Mouse (Mus musculus): ENCODE data around the gene Nbl1. TPM values are rescaled to one million over a fixed set of nuclear protein-coding genes. Genes with fewer than 3 reads are reported as not detected.

Gene Nbl1
- polyA plus RNA-seq, 1 experiment from 2014 or later: 12.7 TPM

DNA sequence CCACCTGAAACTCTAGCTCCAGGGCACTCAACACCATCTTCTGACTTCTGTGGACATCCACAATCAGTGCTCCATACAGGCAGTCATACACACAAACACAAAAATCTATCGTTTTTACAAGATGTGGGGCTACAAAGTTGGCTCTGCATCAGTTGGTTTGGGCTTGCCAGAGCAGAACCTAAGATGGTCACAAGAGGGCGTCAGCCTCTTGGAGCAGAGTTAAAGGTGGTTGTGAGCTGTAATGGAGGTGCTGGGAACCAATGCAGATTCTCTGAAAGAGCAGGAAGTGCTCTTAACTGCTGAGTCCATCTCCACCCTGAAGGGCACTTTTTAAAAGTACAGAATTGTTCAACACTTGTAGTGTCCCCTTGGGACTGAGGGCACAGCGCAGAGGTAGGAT lies 33.7 kb upstream of the Nbl1 start:
- H3K4me2 ChIP-seq: no peak overlapping the region
- no peak overlapping the region for H3K4me3 ChIP-seq (ENCODE audit: low read depth, low read length)
- H3K27me3 ChIP-seq (ENCODE audit: control insufficient read depth, insufficient read depth, low read length): no peaks in the 10 kb centered on the region
- no peaks in the 10 kb centered on the region for H3K9me3 ChIP-seq (ENCODE audit: control insufficient read depth, low read length)
- DNase-seq (ENCODE audit: low spot score, missing footprints): no peak
- H3K4me1 ChIP-seq (ENCODE audit: control insufficient read depth, insufficient read depth, low read length): peaks cover 6% of the 10 kb centered on the region
- no peaks in the 10 kb centered on the region for H3K36me3 ChIP-seq (ENCODE audit: control insufficient read depth, insufficient read depth, low read length)
- WGBS: 85% methylated on average over 3 of the region's 3 CpGs
- no peak for ATAC-seq (ENCODE audit: low FRiP score)
- no peak overlapping the region for H3K27ac ChIP-seq (ENCODE audit: low read depth, low read length)
- no peak overlapping the region for H3K9ac ChIP-seq (ENCODE audit: low read length)

DNA sequence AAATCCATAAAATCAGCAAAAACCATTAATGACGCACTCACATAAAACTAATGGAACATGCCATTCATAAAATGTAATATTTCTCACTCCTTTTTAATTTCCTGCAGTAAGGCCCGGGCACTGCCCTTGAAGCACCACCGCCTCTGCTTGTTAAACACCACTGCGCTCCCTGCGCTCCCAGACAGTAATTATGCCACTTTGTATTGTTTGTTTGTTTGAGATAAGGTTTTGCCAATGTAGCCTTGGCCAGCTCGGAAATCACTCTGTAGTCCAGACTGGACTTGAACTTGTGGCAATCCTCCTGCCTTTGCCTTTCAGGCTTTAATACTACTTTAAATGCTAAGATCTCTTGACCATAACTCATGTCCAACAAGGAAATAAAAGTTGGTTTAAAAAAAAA lies 32.1 kb upstream of the Nbl1 start:
- Histone ChIP-seq H3K9ac (ENCODE audit: low read length) (no peak overlapping the region), H3K27me3 (ENCODE audit: control insufficient read depth, insufficient read depth, low read length) (no peaks in the 10 kb centered on the region), H3K36me3 (ENCODE audit: control insufficient read depth, insufficient read depth, low read length) (no peaks in the 10 kb centered on the region), H3K4me1 (ENCODE audit: control insufficient read depth, insufficient read depth, low read length) (peaks cover 4% of the 10 kb centered on the region), H3K4me3 (ENCODE audit: low read depth, low read length) (no peak overlapping the region), H3K9me3 (ENCODE audit: control insufficient read depth, low read length) (no peaks in the 10 kb centered on the region), H3K27ac (ENCODE audit: low read depth, low read length) (no peak overlapping the region), H3K4me2 (no peak overlapping the region)
- DNase-seq (ENCODE audit: low spot score, missing footprints) (no peak), ATAC-seq (ENCODE audit: low FRiP score) (no peak)
- WGBS: 96% methylated on average over 6 of the region's 6 CpGs

DNA sequence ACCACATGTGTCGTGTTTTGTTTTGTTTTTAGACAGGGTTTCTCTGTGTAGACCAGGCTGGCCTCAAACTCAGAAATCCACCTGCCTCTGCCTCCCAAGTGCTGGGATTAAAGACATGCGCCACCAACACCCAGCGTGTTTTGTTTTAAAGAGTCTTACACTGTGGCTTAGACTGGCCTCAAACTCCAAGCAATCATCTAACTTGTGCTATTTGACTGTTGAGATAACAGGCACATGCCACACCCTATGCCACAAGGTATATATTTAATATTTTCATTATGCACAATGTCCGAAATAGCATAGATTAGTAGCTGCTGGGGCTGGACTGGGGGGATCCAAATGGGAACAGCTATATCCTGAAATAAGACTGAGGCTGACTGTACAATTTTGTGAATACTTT lies 29.8 kb upstream of the Nbl1 start:
- DNase-seq (ENCODE audit: low spot score, missing footprints) (no peak), ATAC-seq (ENCODE audit: low FRiP score) (no peak)
- 87% methylated on average over 4 of the region's 4 CpGs for WGBS
- Histone ChIP-seq H3K4me3 (ENCODE audit: low read depth, low read length) (no peak overlapping the region), H3K9ac (ENCODE audit: low read length) (no peak overlapping the region), H3K4me2 (no peak overlapping the region), H3K36me3 (ENCODE audit: control insufficient read depth, insufficient read depth, low read length) (no peaks in the 10 kb centered on the region), H3K27me3 (ENCODE audit: control insufficient read depth, insufficient read depth, low read length) (no peaks in the 10 kb centered on the region), H3K27ac (ENCODE audit: low read depth, low read length) (no peak overlapping the region), H3K4me1 (ENCODE audit: control insufficient read depth, insufficient read depth, low read length) (no peaks in the 10 kb centered on the region), H3K9me3 (ENCODE audit: control insufficient read depth, low read length) (no peaks in the 10 kb centered on the region)

DNA sequence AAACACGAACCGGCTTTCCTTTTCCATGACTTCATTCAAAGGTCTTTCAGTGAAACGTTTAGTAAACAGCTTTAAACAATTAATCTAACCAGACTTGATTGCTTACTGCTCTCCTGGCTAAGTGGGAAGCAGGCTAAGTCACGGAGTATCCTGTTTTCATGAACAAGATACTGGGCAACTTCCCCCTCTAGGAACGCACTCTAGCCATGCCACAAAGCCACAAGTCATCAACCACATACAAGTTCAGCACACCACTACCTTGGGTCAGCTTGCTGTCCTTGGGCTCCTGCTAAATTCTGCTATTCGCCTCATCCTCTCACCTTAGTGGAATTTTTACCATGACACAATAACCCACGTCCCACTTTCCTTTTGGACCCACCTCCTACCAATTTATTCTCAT lies 28.2 kb upstream of the Nbl1 start:
- H3K4me2 ChIP-seq: no peak overlapping the region
- 86% methylated on average over 7 of the region's 7 CpGs for WGBS
- ATAC-seq (ENCODE audit: low FRiP score) (no peak), DNase-seq (ENCODE audit: low spot score, missing footprints) (no peak)
- no peaks in the 10 kb centered on the region for H3K36me3 ChIP-seq (ENCODE audit: control insufficient read depth, insufficient read depth, low read length)
- H3K4me3 ChIP-seq (ENCODE audit: low read depth, low read length): no peak overlapping the region
- H3K9me3 ChIP-seq (ENCODE audit: control insufficient read depth, low read length): no peaks in the 10 kb centered on the region
- H3K27ac ChIP-seq (ENCODE audit: low read depth, low read length): no peak overlapping the region
- no peaks in the 10 kb centered on the region for H3K4me1 ChIP-seq (ENCODE audit: control insufficient read depth, insufficient read depth, low read length)
- no peak overlapping the region for H3K9ac ChIP-seq (ENCODE audit: low read length)
- no peaks in the 10 kb centered on the region for H3K27me3 ChIP-seq (ENCODE audit: control insufficient read depth, insufficient read depth, low read length)

DNA sequence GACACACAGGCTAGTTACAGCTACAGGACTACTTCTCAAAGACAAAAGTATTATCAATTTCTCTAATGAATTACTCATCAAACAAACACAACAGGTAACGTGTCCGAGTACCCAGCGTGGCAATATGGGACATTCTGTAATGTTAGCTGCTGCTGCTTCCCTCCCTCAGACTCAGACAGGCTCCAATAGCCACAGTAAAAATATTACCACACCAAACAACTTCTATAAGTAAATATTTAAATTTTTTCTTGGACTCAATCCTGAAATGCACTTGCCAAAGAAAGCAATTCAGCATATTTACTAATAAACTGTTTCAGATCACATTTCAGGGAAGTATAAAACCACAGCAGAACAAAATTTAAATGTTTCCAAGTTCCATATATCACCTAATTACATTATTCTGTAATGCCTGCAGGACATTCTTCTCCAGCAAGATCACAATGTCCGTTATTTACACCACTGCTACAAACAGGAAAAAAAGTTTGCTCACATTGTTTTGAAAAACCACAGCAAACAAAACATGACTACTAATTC lies 27.6 kb upstream of the Nbl1 start:
- ATAC-seq (ENCODE audit: low FRiP score) (no peak), DNase-seq (ENCODE audit: low spot score, missing footprints) (no peak)
- no peak overlapping the region for H3K27ac ChIP-seq (ENCODE audit: low read depth, low read length)
- 93% methylated on average over 4 of the region's 4 CpGs for WGBS
- no peak overlapping the region for H3K4me3 ChIP-seq (ENCODE audit: low read depth, low read length)
- no peaks in the 10 kb centered on the region for H3K27me3 ChIP-seq (ENCODE audit: control insufficient read depth, insufficient read depth, low read length)
- no peaks in the 10 kb centered on the region for H3K4me1 ChIP-seq (ENCODE audit: control insufficient read depth, insufficient read depth, low read length)
- no peak overlapping the region for H3K9ac ChIP-seq (ENCODE audit: low read length)
- no peak overlapping the region for H3K4me2 ChIP-seq
- no peaks in the 10 kb centered on the region for H3K9me3 ChIP-seq (ENCODE audit: control insufficient read depth, low read length)
- no peaks in the 10 kb centered on the region for H3K36me3 ChIP-seq (ENCODE audit: control insufficient read depth, insufficient read depth, low read length)

DNA sequence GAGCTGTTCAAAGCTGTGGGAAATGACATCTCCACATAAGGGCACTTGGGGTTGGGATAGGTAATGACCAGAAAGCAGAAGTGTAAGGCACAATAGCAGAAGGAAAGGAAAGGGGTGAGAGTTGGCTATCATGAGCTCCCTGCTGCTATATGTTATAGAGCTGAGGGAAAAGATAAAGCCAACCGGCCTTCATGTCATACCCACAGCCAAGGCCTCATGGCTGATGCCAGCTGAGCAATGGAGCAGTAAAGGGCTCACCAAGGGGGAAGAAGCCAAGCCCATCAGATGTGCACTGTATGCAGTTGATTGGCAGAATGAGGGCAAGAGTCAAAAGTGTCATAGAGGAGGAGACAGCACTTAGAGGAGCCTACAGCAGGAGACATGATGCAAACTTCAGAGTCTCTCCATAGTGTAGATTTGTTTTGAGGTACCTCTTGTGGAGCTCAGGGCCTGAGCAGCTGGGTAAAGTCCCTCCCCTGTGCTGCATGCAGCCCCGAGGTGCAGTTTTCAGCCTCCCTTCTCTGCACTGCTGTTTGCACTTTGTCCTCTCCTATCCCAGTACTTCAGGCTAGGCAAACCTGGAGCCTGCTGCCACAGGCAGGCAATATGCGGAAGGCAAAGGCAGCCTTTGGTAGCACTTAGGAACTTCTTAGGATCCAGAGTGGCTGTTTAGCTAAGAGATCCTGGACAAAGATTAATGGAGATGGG lies 23.7 kb upstream of the Nbl1 start:
- Histone ChIP-seq H3K36me3 (ENCODE audit: control insufficient read depth, insufficient read depth, low read length) (no peaks in the 10 kb centered on the region), H3K27me3 (ENCODE audit: control insufficient read depth, insufficient read depth, low read length) (no peaks in the 10 kb centered on the region), H3K4me3 (ENCODE audit: low read depth, low read length) (no peak overlapping the region), H3K4me1 (ENCODE audit: control insufficient read depth, insufficient read depth, low read length) (no peaks in the 10 kb centered on the region), H3K9me3 (ENCODE audit: control insufficient read depth, low read length) (no peaks in the 10 kb centered on the region), H3K4me2 (no peak overlapping the region), H3K27ac (ENCODE audit: low read depth, low read length) (no peak overlapping the region), H3K9ac (ENCODE audit: low read length) (no peak overlapping the region)
- DNase-seq (ENCODE audit: low spot score, missing footprints) (no peak), ATAC-seq (ENCODE audit: low FRiP score) (no peak)
- WGBS: 87% methylated on average over 3 of the region's 3 CpGs

DNA sequence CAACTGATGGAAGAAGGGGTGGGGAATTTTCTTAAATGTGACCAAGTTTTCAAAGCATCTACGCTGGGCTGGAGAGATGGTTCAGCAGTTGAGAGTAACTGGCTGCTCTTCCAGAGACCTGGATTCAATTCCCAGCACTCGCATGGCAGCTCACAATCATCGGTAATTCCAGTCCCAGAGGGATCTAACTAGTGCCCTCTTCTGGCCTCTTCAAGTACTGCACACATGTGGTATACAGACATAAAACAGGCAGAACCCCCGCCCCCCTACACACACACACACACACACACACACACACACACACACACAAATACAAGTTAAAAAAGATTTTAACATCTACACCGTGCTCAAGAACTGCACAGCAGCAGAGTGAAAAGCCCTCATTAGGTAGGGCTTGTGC lies 22.9 kb upstream of the Nbl1 start:
- ATAC-seq (ENCODE audit: low FRiP score) (no peak), DNase-seq (ENCODE audit: low spot score, missing footprints) (no peak)
- Histone ChIP-seq H3K4me1 (ENCODE audit: control insufficient read depth, insufficient read depth, low read length) (no peaks in the 10 kb centered on the region), H3K36me3 (ENCODE audit: control insufficient read depth, insufficient read depth, low read length) (no peaks in the 10 kb centered on the region), H3K4me3 (ENCODE audit: low read depth, low read length) (no peak overlapping the region), H3K4me2 (no peak overlapping the region), H3K9ac (ENCODE audit: low read length) (no peak overlapping the region), H3K9me3 (ENCODE audit: control insufficient read depth, low read length) (no peaks in the 10 kb centered on the region), H3K27me3 (ENCODE audit: control insufficient read depth, insufficient read depth, low read length) (no peaks in the 10 kb centered on the region), H3K27ac (ENCODE audit: low read depth, low read length) (no peak overlapping the region)
- 90% methylated on average over 5 of the region's 5 CpGs for WGBS

DNA sequence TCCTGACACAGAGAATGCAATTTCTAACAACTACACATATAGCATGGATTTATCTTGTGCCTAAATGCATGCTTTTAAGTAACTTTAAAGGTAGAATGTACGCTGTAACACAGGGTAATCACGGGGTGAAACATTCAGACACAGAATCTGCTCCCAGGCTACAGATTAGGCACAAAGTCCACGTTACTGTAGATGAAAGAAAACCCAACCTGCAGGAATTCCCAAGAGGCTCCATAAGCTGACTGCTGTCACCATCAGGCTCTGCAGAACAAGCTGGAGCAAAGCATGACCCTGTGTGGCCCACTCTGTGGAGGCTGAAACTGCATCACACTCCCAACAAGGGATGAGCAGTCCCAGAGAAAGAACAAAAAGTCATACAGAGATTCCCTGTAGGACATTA lies 19.7 kb upstream of the Nbl1 start:
- Histone ChIP-seq H3K27me3 (ENCODE audit: control insufficient read depth, insufficient read depth, low read length) (no peaks in the 10 kb centered on the region), H3K9me3 (ENCODE audit: control insufficient read depth, low read length) (no peaks in the 10 kb centered on the region), H3K27ac (ENCODE audit: low read depth, low read length) (no peak overlapping the region), H3K4me3 (ENCODE audit: low read depth, low read length) (no peak overlapping the region), H3K36me3 (ENCODE audit: control insufficient read depth, insufficient read depth, low read length) (no peaks in the 10 kb centered on the region), H3K4me1 (ENCODE audit: control insufficient read depth, insufficient read depth, low read length) (no peaks in the 10 kb centered on the region), H3K9ac (ENCODE audit: low read length) (no peak overlapping the region), H3K4me2 (no peak overlapping the region)
- ATAC-seq (ENCODE audit: low FRiP score) (no peak), DNase-seq (ENCODE audit: low spot score, missing footprints) (no peak)
- WGBS: 69% methylated on average over 3 of the region's 3 CpGs

DNA sequence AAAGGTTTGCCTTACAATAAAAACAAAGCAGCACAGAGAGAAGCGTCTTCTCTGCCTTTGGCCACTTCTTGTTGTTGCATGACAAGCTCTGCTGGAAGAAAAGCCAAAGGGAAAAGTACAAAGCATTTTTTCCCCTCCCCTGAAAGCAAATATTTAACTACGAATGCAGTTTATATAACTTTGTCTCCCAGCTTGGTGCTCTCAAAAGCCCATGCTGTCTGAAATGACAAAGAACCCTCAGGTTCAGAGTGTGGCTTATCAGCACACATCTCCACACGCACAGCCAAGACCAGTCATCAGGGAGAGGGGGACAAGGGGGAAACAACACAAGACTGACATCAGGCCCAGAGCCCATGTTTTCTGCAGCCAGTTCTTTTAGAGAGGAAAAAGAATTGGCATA lies 18.6 kb upstream of the Nbl1 start:
- no peak overlapping the region for H3K9ac ChIP-seq (ENCODE audit: low read length)
- WGBS: 61% methylated on average over 3 of the region's 3 CpGs
- no peaks in the 10 kb centered on the region for H3K27me3 ChIP-seq (ENCODE audit: control insufficient read depth, insufficient read depth, low read length)
- no peak overlapping the region for H3K27ac ChIP-seq (ENCODE audit: low read depth, low read length)
- no peak for DNase-seq (ENCODE audit: low spot score, missing footprints)
- H3K4me3 ChIP-seq (ENCODE audit: low read depth, low read length): no peak overlapping the region
- H3K4me1 ChIP-seq (ENCODE audit: control insufficient read depth, insufficient read depth, low read length): no peaks in the 10 kb centered on the region
- H3K36me3 ChIP-seq (ENCODE audit: control insufficient read depth, insufficient read depth, low read length): no peaks in the 10 kb centered on the region
- no peaks in the 10 kb centered on the region for H3K9me3 ChIP-seq (ENCODE audit: control insufficient read depth, low read length)
- no peak overlapping the region for H3K4me2 ChIP-seq
- ATAC-seq (ENCODE audit: low FRiP score): no peak
